Mouse (Mus musculus) testis, adult 2 months (tissue): Measurements from ENCODE around the gene Fam166a.

ENCODE experiments used
- CTCF ChIP-seq: fragments of 200-500 bp; IDR thresholded peaks from 2 replicates; pipeline ENCODE4 v1.5.1; 2012; ENCODE audit warnings: low read depth, mild to moderate bottlenecking, inconsistent platforms, low read length, moderate library complexity; ENCODE audit not compliant: control insufficient read depth, insufficient read depth, insufficient replicate concordance
- POLR2A ChIP-seq: fragments of 200-500 bp; IDR thresholded peaks from 2 replicates; pipeline ENCODE4 v1.6.1; 2012; ENCODE audit warnings: low read depth, mild to moderate bottlenecking, inconsistent platforms, low read length, moderate library complexity; ENCODE audit not compliant: control insufficient read depth

GRCm38 (mm10) chr2:25196172-25196954 lies 22.2 kb upstream of the Fam166a start, which contains the start of gene Tor4a:
- TF ChIP-seq CTCF (no peak), POLR2A (no peak)
